Mouse (Mus musculus) forebrain, embryonic 11.5 days (tissue): ENCODE data around the gene Arhgap31. TPM values are rescaled to one million over a fixed set of nuclear protein-coding genes. Genes with fewer than 3 reads are reported as not detected.

Source experiments
- ATAC-seq: fragments of 200-750 bp; cut with Nextera tagmentation; replicated peaks from 2 replicates; pipeline ENCODE4 v1.8.0; 2017; ENCODE audit warnings: moderate TSS enrichment; ENCODE audit not compliant: low FRiP score
- DNase-seq: peaks from one replicate; pipeline ENCODE4 v3.0.0-alpha.2; 2017; ENCODE audit warnings: low spot score
- H3K27ac ChIP-seq: fragments of 300-500 bp; sonication (generic); 2 replicates; pipeline ENCODE4 v1.5.1; 2014; ENCODE audit warnings: low read depth, low read length
- H3K27me3 ChIP-seq: fragments of 300-500 bp; sonication (generic); 2 replicates; pipeline ENCODE4 v1.6.1; 2014; ENCODE audit warnings: mild to moderate bottlenecking, low read length, mixed read lengths; ENCODE audit not compliant: control insufficient read depth, insufficient read depth
- H3K36me3 ChIP-seq: fragments of 300-500 bp; sonication (generic); 2 replicates; pipeline ENCODE4 v1.6.1; 2014; ENCODE audit warnings: mild to moderate bottlenecking, low read length, moderate library complexity, mixed read lengths; ENCODE audit not compliant: control insufficient read depth, insufficient read depth
- H3K4me1 ChIP-seq: fragments of 300-500 bp; sonication (generic); replicated peaks from 2 replicates; pipeline ENCODE4 v1.6.1; 2014; ENCODE audit warnings: low read length, mixed read lengths; ENCODE audit not compliant: control insufficient read depth, insufficient read depth
- H3K4me2 ChIP-seq: fragments of 300-500 bp; sonication (generic); 2 replicates; pipeline ENCODE4 v1.6.1; 2014; ENCODE audit warnings: low read depth, mild to moderate bottlenecking, low read length, moderate library complexity, mixed read lengths; ENCODE audit not compliant: severe bottlenecking
- H3K4me3 ChIP-seq: fragments of 300-500 bp; sonication (generic); 2 replicates; pipeline ENCODE4 v1.5.1; 2014; ENCODE audit warnings: low read depth, low read length
- H3K9ac ChIP-seq: fragments of 300-500 bp; sonication (generic); 2 replicates; pipeline ENCODE4 v1.6.1; 2014; ENCODE audit warnings: low read length
- H3K9me3 ChIP-seq: fragments of 300-500 bp; sonication (generic); 2 replicates; pipeline ENCODE4 v1.6.1; 2016; ENCODE audit warnings: low read length, mixed read lengths; ENCODE audit not compliant: control insufficient read depth
- WGBS: fragments of 180-500 bp; shearing (Covaris S2); extraction: QIAGEN DNeasy Blood & Tissue Kit; methylation state at CpG from one replicate; pipeline ENCODE4 v1.1.7; 2014; 5-methylcytosine and 5-hydroxymethylcytosine counted together
- polyA plus RNA-seq: library from polyadenylated mRNA; unstranded; fragments of >200 nt; fragmentation: Nextera tagmentation; extraction: Ambion mirVana; gene quantifications from 2 replicates; pipeline ENCODE4 v1.2.1, GENCODE M21; 2014

Arhgap31 gene
- polyA plus RNA-seq, 1 experiment from 2014 or later: 10.8 TPM

GRCm38 (mm10) chr16:38674891-38675290 lies 38.2 kb downstream of the Arhgap31 start:
- no peak overlapping the region for H3K27ac ChIP-seq
- no peak overlapping the region for H3K4me3 ChIP-seq
- H3K4me1 ChIP-seq: peaks cover 4% of the 10 kb centered on the region; the same call in 1 of the 2 replicates
- H3K9ac ChIP-seq: no peak overlapping the region
- DNase-seq: no peak
- 90% methylated on average over 11 of the region's 11 CpGs for WGBS
- no peak for ATAC-seq
- no peak overlapping the region for H3K4me2 ChIP-seq
- no peaks in the 10 kb centered on the region for H3K36me3 ChIP-seq
- no peaks in the 10 kb centered on the region for H3K27me3 ChIP-seq
- no peaks in the 10 kb centered on the region for H3K9me3 ChIP-seq

GRCm38 (mm10) chr16:38673511-38673910 lies 39.6 kb downstream of the Arhgap31 start:
- DNase-seq: peak; percentile 66
- no peaks in the 10 kb centered on the region for H3K27me3 ChIP-seq
- no peaks in the 10 kb centered on the region for H3K9me3 ChIP-seq
- ATAC-seq: peak; percentile 65
- WGBS: 64% methylated on average over 15 of the region's 15 CpGs
- H3K4me1 ChIP-seq: peaks cover 4% of the 10 kb centered on the region; the same call in 1 of the 2 replicates
- H3K9ac ChIP-seq: no peak overlapping the region
- no peak overlapping the region for H3K4me2 ChIP-seq
- H3K27ac ChIP-seq: no peak overlapping the region
- no peak overlapping the region for H3K4me3 ChIP-seq
- H3K36me3 ChIP-seq: no peaks in the 10 kb centered on the region

GRCm38 (mm10) chr16:38672947-38673346 lies 40.1 kb downstream of the Arhgap31 start:
- 94% methylated on average over 7 of the region's 7 CpGs for WGBS
- DNase-seq (no peak), ATAC-seq (no peak)
- H3K36me3 ChIP-seq: no peaks in the 10 kb centered on the region
- H3K4me1 ChIP-seq: peaks cover 4% of the 10 kb centered on the region; the same call in 1 of the 2 replicates
- H3K4me3 ChIP-seq: no peak overlapping the region
- no peaks in the 10 kb centered on the region for H3K9me3 ChIP-seq
- no peak overlapping the region for H3K4me2 ChIP-seq
- no peak overlapping the region for H3K27ac ChIP-seq
- H3K9ac ChIP-seq: no peak overlapping the region
- H3K27me3 ChIP-seq: no peaks in the 10 kb centered on the region

GRCm38 (mm10) chr16:38672370-38672769 lies 40.7 kb downstream of the Arhgap31 start:
- no peaks in the 10 kb centered on the region for H3K9me3 ChIP-seq
- H3K9ac ChIP-seq: no peak overlapping the region
- DNase-seq (no peak), ATAC-seq (no peak)
- peaks cover 4% of the 10 kb centered on the region; the same call in 1 of the 2 replicates for H3K4me1 ChIP-seq
- H3K27me3 ChIP-seq: no peaks in the 10 kb centered on the region
- no peak overlapping the region for H3K27ac ChIP-seq
- H3K4me2 ChIP-seq: no peak overlapping the region
- 71% methylated on average over 5 of the region's 5 CpGs for WGBS
- H3K4me3 ChIP-seq: no peak overlapping the region
- H3K36me3 ChIP-seq: no peaks in the 10 kb centered on the region

- Histone ChIP-seq H3K27ac (no peak overlapping the region), H3K9ac (no peak overlapping the region), H3K36me3 (no peaks in the 10 kb centered on the region), H3K4me3 (no peak overlapping the region), H3K9me3 (no peaks in the 10 kb centered on the region), H3K27me3 (no peaks in the 10 kb centered on the region), H3K4me2 (no peak overlapping the region), H3K4me1 (peaks cover 4% of the 10 kb centered on the region; the same call in 1 of the 2 replicates)
- 91% methylated on average over 12 of the region's 12 CpGs for WGBS
- DNase-seq (no peak), ATAC-seq (no peak)
These were observed 42.3 kb downstream of the Arhgap31 start for GRCm38 (mm10) chr16:38670621-38671390.

GRCm38 (mm10) chr16:38668871-38669675 lies 44.0 kb downstream of the Arhgap31 start:
- ATAC-seq (no peak), DNase-seq (no peak)
- no peaks in the 10 kb centered on the region for H3K27me3 ChIP-seq
- no peak overlapping the region for H3K4me3 ChIP-seq
- H3K27ac ChIP-seq: no peak overlapping the region
- peaks cover 4% of the 10 kb centered on the region; the same call in 1 of the 2 replicates for H3K4me1 ChIP-seq
- 93% methylated on average over 8 of the region's 8 CpGs for WGBS
- no peaks in the 10 kb centered on the region for H3K9me3 ChIP-seq
- H3K36me3 ChIP-seq: no peaks in the 10 kb centered on the region
- no peak overlapping the region for H3K4me2 ChIP-seq
- H3K9ac ChIP-seq: no peak overlapping the region

GRCm38 (mm10) chr16:38666523-38666922 lies 46.6 kb downstream of the Arhgap31 start:
- no peaks in the 10 kb centered on the region for H3K27me3 ChIP-seq
- 92% methylated on average over 4 of the region's 4 CpGs for WGBS
- no peak overlapping the region for H3K4me3 ChIP-seq
- no peaks in the 10 kb centered on the region for H3K9me3 ChIP-seq
- H3K36me3 ChIP-seq: no peaks in the 10 kb centered on the region
- H3K4me1 ChIP-seq: no peaks in the 10 kb centered on the region
- no peak overlapping the region for H3K4me2 ChIP-seq
- no peak overlapping the region for H3K27ac ChIP-seq
- H3K9ac ChIP-seq: no peak overlapping the region
- ATAC-seq (no peak), DNase-seq (no peak)

GRCm38 (mm10) chr16:38666016-38666415 lies 47.1 kb downstream of the Arhgap31 start:
- ATAC-seq (no peak), DNase-seq (no peak)
- no peaks in the 10 kb centered on the region for H3K27me3 ChIP-seq
- no peak overlapping the region for H3K9ac ChIP-seq
- no peak overlapping the region for H3K27ac ChIP-seq
- WGBS: 94% methylated on average over 2 of the region's 2 CpGs
- no peak overlapping the region for H3K4me2 ChIP-seq
- no peaks in the 10 kb centered on the region for H3K9me3 ChIP-seq
- H3K36me3 ChIP-seq: no peaks in the 10 kb centered on the region
- no peak overlapping the region for H3K4me3 ChIP-seq
- H3K4me1 ChIP-seq: no peaks in the 10 kb centered on the region
